Mouse (Mus musculus) ovary, postnatal 10 days (tissue): ENCODE measurements around the gene Snx6.
"Not testable (repeated sequence)": the region's sequence is repeated elsewhere in the genome, so short reads cannot be mapped to it uniquely, and the experiment has no call there.

ENCODE experiments used
- DNase-seq: peaks from one replicate; pipeline ENCODE4 v3.0.0; 2022; ENCODE audit warnings: low spot score

The Snx6 gene

DNA sequence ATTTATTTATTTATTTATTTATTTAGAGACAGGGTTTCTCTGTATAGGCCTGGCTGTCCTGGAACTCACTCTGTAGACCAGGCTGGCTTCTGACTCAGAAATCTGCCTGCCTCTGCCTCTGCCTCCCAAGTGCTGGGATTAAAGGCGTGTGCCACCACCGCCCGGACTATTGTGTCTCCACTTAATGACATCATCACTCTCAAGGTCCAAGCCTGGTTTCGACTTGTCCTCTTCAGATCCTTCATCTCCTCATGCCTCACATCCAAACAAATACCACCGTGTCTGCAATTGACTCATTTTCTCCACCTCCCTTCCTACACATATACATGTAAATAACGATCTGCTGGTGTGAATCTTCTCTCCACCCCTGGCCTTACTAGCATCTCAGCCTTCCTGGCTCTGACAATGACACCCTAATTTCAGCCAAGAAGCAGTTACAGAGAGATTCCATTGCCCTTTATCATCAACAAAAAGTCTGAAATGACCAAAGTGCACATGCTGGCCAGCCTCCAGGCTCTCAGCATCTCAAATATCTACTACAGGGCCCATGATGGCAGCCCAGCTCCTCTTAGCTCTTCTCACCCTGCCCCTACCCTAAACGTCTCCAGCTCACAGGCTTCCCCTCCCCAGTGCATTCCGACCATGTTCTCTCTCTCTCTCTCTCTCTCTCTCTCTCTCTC is 1.2 kb upstream of the Snx6 start:
- no peak for DNase-seq

DNA sequence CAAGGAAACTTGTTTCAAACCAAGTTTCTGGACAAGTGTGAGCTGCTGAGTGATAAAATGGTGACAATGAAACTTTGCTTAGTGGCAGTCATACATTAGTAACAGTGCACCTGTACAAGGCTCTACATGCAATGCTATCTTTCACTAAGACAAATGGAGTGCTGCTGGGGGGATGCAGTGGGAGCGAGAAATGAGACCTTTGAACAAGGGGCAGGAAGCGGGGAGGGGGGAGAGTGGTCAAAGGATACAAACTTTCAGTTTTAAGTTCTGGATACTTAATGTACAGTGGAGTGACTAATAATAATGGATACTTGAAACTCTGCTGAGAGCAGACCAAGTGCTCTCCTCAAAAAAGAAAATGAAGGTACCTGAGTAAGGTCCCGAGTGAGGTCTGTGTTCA is 1.1 kb downstream of the Snx6 start:
- DNase-seq = no peak

DNA sequence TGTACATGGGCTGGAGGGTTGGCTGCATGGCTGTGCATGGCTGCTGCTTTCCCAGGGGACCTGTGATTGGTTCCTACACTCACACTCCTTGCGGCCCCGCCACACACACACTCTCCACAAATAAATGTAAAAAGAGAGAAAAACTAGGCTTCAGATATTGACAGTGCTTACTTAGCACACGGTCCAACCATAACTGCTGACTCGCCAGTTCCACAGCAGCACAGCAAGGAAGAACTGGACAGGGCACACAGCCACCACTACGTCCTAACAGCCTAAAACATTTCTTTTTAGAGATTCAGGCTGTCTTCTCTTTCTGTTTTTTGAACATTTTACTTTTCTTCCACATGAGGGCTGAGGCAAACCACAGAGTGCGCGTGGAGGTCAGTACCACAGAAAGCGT is 4.0 kb downstream of the Snx6 start:
- DNase-seq = no peak

DNA sequence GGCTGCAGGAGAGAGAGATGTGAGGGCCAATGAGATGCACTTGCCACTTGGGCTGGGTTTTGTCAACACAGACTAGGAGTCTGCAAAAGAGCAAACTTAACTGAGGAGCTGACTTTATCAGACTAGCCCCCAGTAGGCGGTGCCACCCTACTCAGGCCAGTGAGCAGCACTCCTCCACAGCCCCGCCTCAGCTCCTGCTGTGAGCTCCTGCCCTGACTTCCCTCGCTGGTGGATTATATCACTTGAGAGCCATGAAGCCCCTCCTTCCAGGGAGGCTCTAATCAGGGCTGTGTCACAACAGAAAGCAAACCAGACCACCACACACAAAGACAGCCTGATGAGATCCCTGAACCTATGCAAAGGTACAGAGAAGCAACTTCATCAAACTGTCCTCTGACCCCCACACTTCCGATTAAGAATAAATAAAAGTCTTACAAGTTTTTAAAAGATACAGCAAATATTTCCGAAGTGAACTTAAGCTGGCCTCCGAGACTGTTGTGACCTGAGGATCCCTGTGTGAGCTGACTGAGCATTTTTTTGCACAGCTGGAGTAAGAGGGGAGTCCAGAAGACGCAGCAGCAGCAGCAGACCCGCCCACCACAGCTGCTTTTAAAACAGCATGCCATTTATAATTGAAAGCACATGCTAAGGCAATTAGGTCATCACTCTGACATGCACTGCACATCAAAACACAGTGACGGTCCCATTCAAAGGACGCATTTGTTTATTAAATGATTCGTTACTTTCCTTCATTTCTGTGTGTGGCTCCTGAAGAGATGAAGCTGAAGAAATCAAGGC is 6.0 kb downstream of the Snx6 start:
- DNase-seq = no peak

DNA sequence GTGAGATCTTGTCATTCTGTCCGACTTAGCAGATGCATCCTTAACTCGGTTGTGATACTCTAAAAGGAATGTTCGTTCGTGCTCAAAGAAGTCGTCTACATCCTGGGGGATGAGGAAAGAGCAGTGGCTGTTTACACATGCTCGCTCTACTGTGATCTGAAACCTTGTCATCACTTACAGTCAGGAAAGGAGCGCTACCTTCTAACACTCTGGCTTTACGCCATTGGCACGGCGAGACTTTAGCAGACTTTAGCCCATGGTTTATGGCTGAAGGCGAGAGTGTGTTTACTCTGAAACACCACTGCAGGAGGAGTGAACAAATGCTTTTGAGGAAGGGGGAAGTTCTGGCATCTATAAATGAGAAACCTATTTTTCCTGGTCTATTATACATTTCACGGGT is 31.9 kb downstream of the Snx6 start:
- DNase-seq = no peak

DNA sequence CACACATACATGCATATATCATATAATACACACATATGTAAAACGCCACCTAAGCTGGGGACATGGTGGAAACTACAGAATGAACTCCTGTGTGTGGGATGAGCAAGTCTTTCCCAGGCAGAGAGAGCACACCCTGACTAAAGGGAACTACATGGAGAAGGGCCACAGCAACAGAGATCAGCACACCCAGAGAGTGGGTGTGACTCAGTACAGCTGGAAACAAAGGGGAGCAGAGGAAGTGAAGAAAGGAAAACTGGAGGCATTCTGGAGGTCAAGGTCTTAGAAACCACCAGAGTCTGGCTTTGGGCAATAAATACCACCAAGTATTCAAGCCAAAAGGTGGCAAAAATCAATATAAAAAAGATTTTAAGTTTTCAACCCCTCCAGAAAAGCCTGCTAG is 34.8 kb downstream of the Snx6 start:
- no peak for DNase-seq

DNA sequence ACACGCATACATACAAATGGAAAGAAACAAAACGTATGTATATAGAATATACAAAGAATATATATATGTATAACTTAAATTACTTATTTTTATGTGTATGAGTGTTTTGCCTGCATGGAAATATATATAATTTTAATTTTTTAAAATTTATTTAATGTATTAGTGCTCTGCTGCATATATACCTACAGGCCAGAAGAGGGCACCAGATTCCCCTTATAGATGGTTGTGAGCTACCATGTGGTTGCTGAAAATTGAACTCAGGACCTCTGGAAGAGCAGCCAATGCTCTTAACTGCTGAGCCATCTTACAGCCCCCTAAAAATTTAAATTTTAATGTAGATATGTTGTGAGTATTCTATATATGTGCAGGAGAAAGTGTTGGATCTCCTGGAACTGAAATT is 36.7 kb downstream of the Snx6 start:
- DNase-seq = no peak

DNA sequence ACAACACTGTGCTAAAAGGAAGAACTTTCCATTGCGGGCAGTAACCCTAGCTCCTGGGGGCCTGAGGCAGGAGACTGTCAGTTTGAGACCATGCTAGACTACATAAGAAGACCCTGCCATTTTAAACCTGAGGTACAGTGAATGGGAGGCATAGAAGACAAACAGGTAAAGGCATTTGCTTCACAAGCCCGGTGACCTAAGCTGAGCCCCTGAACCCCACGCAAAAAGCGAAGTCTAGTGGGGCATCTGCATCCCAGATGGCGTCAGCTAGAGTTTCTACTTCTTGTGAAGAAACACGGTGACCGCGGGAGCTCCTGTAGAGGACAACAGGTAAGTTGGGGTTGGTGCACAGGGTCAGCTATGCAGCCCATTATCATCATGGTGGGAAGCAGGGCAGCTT is 46.9 kb downstream of the Snx6 start:
- no peak for DNase-seq

DNA sequence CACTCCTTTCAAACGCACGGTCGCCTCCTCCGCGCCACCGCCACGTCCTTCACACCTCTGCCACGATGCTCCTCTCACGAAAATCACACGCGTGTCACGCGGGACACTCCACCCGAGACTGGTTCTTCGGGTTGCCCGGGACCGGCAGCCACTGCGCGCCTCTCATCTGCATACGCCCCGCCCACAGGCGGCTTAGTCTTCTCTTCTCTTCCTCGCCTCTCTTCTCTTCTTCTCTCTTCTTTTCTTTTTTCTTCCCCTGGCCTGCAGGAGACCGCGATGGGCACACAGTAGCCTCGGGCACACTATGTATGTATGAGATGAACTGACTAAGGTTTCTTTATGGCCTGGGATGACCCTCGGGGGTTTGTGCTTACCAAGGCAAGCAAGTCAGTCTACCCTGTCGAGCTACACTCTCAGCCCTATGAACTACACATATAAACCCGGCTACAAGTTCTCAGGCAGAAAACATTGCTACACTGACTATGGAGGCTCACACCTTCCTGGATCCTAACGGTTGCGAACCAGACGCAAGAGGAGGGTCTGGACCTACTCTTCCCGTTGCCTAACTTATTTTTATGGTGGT is 56.8 kb downstream of the Snx6 start:
- DNase-seq = not testable (repeated sequence)

DNA sequence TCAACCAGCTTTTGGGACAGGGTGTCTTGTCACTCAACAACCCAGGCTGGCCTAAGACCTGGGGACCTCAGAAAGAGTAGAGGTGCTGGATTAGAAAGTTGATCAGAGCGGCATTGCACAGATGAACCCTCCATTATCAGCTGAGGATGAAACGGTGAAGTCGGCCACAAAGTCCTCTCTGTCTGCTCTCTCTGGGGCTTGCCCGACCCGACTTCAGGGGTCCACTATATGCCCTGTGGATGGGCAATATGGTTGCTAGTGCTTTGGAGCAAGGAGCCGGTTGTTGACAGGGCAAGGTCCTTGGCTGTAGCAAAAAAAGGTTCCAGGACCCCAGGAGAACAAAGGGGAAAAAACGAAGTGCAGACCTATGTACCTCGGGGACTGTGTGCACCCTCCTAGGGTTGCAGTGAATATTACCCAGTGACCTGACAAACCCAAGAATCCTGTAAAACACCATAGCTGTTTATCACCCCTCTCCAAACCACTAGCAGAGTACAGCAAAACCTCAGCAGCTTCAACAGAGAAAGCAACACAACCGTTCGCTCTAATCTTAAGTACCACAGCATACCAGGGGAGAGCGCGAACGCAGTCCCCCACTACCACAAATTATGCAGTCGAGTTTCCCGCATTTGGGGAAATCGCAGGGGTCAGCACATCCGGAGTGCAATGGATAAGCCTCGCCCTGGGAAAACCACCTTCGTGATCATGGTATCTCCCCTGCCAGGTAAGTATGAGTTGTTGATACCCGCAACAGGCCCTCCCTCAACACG is 57.4 kb downstream of the Snx6 start:
- DNase-seq = not testable (repeated sequence)

DNA sequence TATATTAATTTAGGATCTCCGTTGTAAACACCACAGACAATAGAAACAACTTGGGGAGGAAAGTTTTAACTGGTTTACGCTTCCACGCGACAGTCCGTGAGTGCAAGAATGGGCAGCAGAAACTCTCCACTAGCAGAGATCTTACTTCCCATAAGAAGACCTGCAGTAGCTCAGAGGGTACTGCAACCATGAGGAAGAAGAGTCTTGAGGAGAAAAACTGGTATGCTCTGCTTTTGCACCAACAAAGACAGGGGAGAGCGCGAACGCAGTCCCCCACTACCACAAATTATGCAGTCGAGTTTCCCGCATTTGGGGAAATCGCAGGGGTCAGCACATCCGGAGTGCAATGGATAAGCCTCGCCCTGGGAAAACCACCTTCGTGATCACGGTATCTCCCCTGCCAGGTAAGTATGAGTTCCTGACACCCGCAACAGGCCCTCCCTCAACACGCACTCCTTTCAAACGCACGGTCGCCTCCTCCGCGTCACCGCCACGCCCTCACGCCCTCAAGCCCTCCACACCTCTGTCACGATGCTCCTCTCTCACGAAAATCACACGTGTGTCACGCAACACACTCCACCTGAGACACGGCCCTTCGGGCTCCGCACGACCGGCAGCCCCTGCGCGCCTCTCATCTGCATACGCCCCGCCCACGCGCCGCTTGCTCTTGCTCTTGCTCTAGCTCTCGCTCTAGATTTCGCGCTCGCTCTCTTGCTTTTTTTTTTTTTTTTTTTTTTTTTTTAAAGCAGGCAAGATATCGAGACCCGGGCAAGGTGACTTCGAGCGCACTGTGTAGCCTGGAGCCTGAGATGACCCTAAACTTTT is 61.0 kb downstream of the Snx6 start:
- DNase-seq = not testable (repeated sequence)

DNA sequence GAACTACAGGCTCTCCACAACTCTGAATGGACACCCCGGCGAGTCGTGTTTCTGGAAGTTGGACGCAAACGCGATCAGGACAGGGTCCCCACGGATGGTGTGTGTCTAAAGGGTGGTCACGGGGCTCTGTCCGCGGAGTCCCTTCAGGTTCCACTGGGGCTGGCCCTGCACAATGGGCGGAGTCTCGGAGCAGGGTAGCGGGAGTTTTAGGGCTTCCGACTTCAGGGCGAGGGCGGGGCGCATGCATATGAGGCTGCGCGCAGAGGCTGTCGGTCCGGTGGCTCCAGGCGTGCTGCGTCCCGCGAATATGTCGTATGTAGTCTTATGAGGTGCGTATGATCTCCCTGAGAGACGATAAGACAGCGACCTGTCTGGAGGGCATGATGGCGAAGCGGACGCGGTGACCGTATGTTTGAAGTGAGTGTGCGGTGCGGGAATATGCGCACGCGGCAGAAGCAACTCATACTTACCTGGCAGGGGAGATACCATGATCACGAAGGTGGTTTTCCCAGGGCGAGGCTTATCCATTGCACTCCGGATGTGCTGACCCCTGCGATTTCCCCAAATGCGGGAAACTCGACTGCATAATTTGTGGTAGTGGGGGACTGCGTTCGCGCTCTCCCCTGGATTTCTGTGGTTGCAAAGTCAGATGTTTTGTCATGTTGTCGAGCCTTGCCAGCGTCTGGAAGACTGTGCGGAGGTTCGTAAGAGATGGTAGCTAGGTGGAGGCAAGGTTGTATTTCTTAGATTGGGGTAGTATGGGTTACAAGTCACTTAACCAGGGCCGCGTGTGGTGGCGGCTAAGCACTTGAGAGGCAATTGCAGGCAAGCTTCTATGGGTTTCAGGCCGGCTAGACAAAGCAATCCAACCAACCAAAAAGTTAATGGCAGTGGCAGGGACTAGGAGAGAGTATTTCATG is 66.1 kb downstream of the Snx6 start:
- not testable (repeated sequence) for DNase-seq

DNA sequence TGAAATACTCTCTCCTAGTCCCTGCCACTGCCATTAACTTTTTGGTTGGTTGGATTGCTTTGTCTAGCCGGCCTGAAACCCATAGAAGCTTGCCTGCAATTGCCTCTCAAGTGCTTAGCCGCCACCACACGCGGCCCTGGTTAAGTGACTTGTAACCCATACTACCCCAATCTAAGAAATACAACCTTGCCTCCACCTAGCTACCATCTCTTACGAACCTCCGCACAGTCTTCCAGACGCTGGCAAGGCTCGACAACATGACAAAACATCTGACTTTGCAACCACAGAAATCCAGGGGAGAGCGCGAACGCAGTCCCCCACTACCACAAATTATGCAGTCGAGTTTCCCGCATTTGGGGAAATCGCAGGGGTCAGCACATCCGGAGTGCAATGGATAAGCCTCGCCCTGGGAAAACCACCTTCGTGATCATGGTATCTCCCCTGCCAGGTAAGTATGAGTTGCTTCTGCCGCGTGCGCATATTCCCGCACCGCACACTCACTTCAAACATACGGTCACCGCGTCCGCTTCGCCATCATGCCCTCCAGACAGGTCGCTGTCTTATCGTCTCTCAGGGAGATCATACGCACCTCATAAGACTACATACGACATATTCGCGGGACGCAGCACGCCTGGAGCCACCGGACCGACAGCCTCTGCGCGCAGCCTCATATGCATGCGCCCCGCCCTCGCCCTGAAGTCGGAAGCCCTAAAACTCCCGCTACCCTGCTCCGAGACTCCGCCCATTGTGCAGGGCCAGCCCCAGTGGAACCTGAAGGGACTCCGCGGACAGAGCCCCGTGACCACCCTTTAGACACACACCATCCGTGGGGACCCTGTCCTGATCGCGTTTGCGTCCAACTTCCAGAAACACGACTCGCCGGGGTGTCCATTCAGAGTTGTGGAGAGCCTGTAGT is 76.4 kb downstream of the Snx6 start:
- DNase-seq = not testable (repeated sequence)

DNA sequence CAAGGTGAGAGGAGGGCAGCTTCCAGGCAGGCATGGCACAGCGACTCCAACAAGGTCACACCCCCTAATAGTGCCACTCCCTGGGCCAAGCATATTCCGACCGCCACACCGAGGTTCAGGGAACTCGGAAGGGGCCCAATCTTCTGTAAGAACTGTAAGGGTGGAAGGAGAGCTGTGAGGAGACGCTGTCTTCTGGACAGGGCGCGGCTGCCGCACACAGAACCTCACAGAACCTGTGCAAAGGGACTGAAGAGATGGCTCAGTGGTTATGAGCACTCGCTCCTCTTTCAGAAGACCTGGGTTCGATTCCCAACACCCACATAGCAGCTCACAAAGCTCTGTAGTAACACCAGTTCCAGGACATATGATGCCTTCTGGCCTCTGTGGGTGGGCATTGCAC is 78.0 kb downstream of the Snx6 start:
- DNase-seq = not testable (repeated sequence)

DNA sequence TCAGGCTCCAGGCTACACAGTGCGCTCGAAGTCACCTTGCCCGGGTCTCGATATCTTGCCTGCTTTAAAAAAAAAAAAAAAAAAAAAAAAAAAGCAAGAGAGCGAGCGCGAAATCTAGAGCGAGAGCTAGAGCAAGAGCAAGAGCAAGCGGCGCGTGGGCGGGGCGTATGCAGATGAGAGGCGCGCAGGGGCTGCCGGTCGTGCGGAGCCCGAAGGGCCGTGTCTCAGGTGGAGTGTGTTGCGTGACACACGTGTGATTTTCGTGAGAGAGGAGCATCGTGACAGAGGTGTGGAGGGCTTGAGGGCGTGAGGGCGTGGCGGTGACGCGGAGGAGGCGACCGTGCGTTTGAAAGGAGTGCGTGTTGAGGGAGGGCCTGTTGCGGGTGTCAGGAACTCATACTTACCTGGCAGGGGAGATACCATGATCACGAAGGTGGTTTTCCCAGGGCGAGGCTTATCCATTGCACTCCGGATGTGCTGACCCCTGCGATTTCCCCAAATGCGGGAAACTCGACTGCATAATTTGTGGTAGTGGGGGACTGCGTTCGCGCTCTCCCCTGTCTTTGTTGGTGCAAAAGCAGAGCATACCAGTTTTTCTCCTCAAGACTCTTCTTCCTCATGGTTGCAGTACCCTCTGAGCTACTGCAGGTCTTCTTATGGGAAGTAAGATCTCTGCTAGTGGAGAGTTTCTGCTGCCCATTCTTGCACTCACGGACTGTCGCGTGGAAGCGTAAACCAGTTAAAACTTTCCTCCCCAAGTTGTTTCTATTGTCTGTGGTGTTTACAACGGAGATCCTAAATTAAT is 81.5 kb downstream of the Snx6 start:
- DNase-seq = not testable (repeated sequence)

DNA sequence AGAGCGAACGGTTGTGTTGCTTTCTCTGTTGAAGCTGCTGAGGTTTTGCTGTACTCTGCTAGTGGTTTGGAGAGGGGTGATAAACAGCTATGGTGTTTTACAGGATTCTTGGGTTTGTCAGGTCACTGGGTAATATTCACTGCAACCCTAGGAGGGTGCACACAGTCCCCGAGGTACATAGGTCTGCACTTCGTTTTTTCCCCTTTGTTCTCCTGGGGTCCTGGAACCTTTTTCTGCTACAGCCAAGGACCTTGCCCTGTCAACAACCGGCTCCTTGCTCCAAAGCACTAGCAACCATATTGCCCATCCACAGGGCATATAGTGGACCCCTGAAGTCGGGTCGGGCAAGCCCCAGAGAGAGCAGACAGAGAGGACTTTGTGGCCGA is 85.0 kb downstream of the Snx6 start:
- not testable (repeated sequence) for DNase-seq

DNA sequence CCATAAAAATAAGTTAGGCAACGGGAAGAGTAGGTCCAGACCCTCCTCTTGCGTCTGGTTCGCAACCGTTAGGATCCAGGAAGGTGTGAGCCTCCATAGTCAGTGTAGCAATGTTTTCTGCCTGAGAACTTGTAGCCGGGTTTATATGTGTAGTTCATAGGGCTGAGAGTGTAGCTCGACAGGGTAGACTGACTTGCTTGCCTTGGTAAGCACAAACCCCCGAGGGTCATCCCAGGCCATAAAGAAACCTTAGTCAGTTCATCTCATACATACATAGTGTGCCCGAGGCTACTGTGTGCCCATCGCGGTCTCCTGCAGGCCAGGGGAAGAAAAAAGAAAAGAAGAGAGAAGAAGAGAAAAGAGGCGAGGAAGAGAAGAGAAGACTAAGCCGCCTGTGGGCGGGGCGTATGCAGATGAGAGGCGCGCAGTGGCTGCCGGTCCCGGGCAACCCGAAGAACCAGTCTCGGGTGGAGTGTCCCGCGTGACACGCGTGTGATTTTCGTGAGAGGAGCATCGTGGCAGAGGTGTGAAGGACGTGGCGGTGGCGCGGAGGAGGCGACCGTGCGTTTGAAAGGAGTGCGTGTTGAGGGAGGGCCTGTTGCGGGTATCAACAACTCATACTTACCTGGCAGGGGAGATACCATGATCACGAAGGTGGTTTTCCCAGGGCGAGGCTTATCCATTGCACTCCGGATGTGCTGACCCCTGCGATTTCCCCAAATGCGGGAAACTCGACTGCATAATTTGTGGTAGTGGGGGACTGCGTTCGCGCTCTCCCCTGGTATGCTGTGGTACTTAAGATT is 85.6 kb downstream of the Snx6 start:
- DNase-seq = not testable (repeated sequence)

DNA sequence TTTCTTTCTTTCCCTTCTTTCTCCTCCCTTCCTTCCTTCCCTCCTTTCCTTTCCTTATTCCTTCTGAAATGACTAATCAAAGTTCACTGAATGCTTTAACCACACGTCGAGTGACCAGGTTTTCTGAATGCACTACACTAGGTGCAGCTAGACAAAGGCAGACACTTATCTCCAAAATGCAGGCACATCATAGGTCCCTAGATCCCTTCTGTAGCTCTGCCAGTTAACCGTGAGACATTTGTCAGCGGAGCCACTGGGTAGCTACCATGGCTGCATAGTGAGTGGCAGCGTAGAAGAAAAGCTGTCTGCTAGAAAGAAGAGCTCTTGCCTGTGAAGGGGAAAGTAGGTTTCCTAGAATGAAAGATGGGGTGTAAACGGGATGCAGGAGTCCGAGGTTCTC is 96.1 kb downstream of the Snx6 start:
- no peak for DNase-seq
